Mouse (Mus musculus) midbrain, embryonic 16.5 days (tissue): ENCODE results near the gene Tcn2. TPM values are rescaled to one million over a fixed set of nuclear protein-coding genes. Genes with fewer than 3 reads are reported as not detected.
"Not testable (repeated sequence)": the region's sequence is repeated elsewhere in the genome, so short reads cannot be mapped to it uniquely, and the experiment has no call there.

Experiments used
- ATAC-seq: fragments of 200-750 bp; cut with Nextera tagmentation; 2 replicates; pipeline ENCODE4 v1.8.0; 2017; ENCODE audit warnings: moderate TSS enrichment
- H3K27ac ChIP-seq: fragments of 300-500 bp; sonication (generic); 2 replicates; pipeline ENCODE4 v1.5.1; 2014; ENCODE audit warnings: mild to moderate bottlenecking, low read length, mixed read lengths
- H3K27me3 ChIP-seq: fragments of 300-500 bp; sonication (generic); 2 replicates; pipeline ENCODE4 v1.6.1; 2014; ENCODE audit warnings: low read depth, low read length, mixed read lengths; ENCODE audit not compliant: control insufficient read depth, insufficient read depth
- H3K36me3 ChIP-seq: fragments of 300-500 bp; sonication (generic); 2 replicates; pipeline ENCODE4 v1.6.1; 2014; ENCODE audit warnings: mild to moderate bottlenecking, low read length, moderate library complexity, mixed read lengths; ENCODE audit not compliant: control insufficient read depth, insufficient read depth
- H3K4me1 ChIP-seq: fragments of 300-500 bp; sonication (generic); 2 replicates; pipeline ENCODE4 v1.6.1; 2014; ENCODE audit warnings: mild to moderate bottlenecking, low read length, mixed read lengths; ENCODE audit not compliant: control insufficient read depth, insufficient read depth
- H3K4me2 ChIP-seq: fragments of 300-500 bp; sonication (generic); 2 replicates; pipeline ENCODE4 v1.6.1; 2014; ENCODE audit warnings: mild to moderate bottlenecking, low read length, mixed read lengths
- H3K4me3 ChIP-seq: fragments of 300-500 bp; sonication (generic); 2 replicates; pipeline ENCODE4 v1.5.1; 2014; ENCODE audit warnings: low read depth, mild to moderate bottlenecking, low read length, moderate library complexity, mixed read lengths
- H3K9ac ChIP-seq: fragments of 300-500 bp; sonication (generic); 2 replicates; pipeline ENCODE4 v1.6.1; 2014; ENCODE audit warnings: low read depth, low read length, mixed read lengths
- H3K9me3 ChIP-seq: fragments of 300-500 bp; sonication (generic); replicated peaks from 2 replicates; pipeline ENCODE4 v1.6.1; 2014; ENCODE audit warnings: mild to moderate bottlenecking, low read length, mixed read lengths; ENCODE audit not compliant: control insufficient read depth, poor library complexity, severe bottlenecking
- WGBS: fragments of 180-500 bp; shearing (Covaris S2); extraction: QIAGEN DNeasy Blood & Tissue Kit; methylation state at CpG from one replicate; pipeline ENCODE4 v1.1.7; 2014; 5-methylcytosine and 5-hydroxymethylcytosine counted together
- polyA plus RNA-seq: library from polyadenylated mRNA; unstranded; fragments of >200 nt; fragmentation: Nextera tagmentation; extraction: Ambion mirVana; gene quantifications from 2 replicates; pipeline ENCODE4 v1.2.1, GENCODE M21; 2015

Tcn2 gene
- polyA plus RNA-seq, 1 experiment from 2014 or later: 19.5 TPM

- Histone ChIP-seq H3K27me3 (no peaks in the 10 kb centered on the region), H3K9me3 (no peaks in the 10 kb centered on the region), H3K4me1 (no peaks in the 10 kb centered on the region), H3K9ac (no peak overlapping the region), H3K27ac (no peak overlapping the region), H3K4me2 (no peak overlapping the region), H3K4me3 (no peak overlapping the region), H3K36me3 (no peaks in the 10 kb centered on the region)
- 92% methylated on average over 7 of the region's 7 CpGs for WGBS
- no peak for ATAC-seq
Measured at GRCm38 (mm10) chr11:3920476-3920875, 11.5 kb downstream of the Tcn2 start.

GRCm38 (mm10) chr11:3918738-3919137 lies 13.2 kb downstream of the Tcn2 start:
- no peak overlapping the region for H3K9ac ChIP-seq
- H3K36me3 ChIP-seq: no peaks in the 10 kb centered on the region
- no peaks in the 10 kb centered on the region for H3K27me3 ChIP-seq
- H3K4me3 ChIP-seq: no peak overlapping the region
- ATAC-seq: no peak
- WGBS: 47% methylated on average over 1 of the region's 1 CpGs
- no peak overlapping the region for H3K27ac ChIP-seq
- H3K4me1 ChIP-seq: peaks cover 2% of the 10 kb centered on the region
- H3K4me2 ChIP-seq: no peak overlapping the region
- no peaks in the 10 kb centered on the region for H3K9me3 ChIP-seq

GRCm38 (mm10) chr11:3914109-3914840 lies 17.7 kb downstream of the Tcn2 start, which contains the start of gene Slc35e4:
TSS of gene Slc35e4 (minus strand) at chr11:3914664.
- WGBS: under 1% methylated on average over 28 of the region's 28 CpGs
- Histone ChIP-seq H3K4me3 (peak within 1 kb of the TSS; percentile 61), H3K4me1 (peaks cover 36% of the 10 kb centered on the region), H3K9ac (peak within 1 kb of the TSS; percentile 81), H3K36me3 (no peaks in the 10 kb centered on the region), H3K27ac (peak within 1 kb of the TSS; percentile 83), H3K9me3 (no peaks in the 10 kb centered on the region), H3K4me2 (peak within 1 kb of the TSS; percentile 89), H3K27me3 (no peaks in the 10 kb centered on the region)
- peak; percentile 74 for ATAC-seq

GRCm38 (mm10) chr11:3913316-3914108 lies 18.4 kb downstream of the Tcn2 start:
- Histone ChIP-seq H3K27ac (peak overlapping the region; percentile 83), H3K36me3 (no peaks in the 10 kb centered on the region), H3K4me3 (peak overlapping the region; percentile 61), H3K9me3 (no peaks in the 10 kb centered on the region), H3K27me3 (no peaks in the 10 kb centered on the region), H3K9ac (peak overlapping the region; percentile 81), H3K4me2 (peak overlapping the region; percentile 89), H3K4me1 (peaks cover 43% of the 10 kb centered on the region)
- ATAC-seq: peak; percentile 89
- WGBS: under 1% methylated on average over 65 of the region's 65 CpGs

- H3K4me3 ChIP-seq: peak overlapping the region; percentile 61
- no peaks in the 10 kb centered on the region for H3K9me3 ChIP-seq
- H3K27me3 ChIP-seq: no peaks in the 10 kb centered on the region
- peak overlapping the region; percentile 89 for H3K4me2 ChIP-seq
- WGBS: 1% methylated on average over 16 of the region's 16 CpGs
- no peaks in the 10 kb centered on the region for H3K36me3 ChIP-seq
- ATAC-seq: peak; percentile 16
- peak overlapping the region; percentile 83 for H3K27ac ChIP-seq
- H3K4me1 ChIP-seq: peaks cover 47% of the 10 kb centered on the region
- H3K9ac ChIP-seq: peak overlapping the region; percentile 81
Measured at GRCm38 (mm10) chr11:3912875-3913271, 19.1 kb downstream of the Tcn2 start.

GRCm38 (mm10) chr11:3912100-3912874 lies 19.7 kb downstream of the Tcn2 start:
- H3K27ac ChIP-seq: peak overlapping the region; percentile 83
- H3K9me3 ChIP-seq: no peaks in the 10 kb centered on the region
- peaks cover 47% of the 10 kb centered on the region for H3K4me1 ChIP-seq
- peak overlapping the region; percentile 81 for H3K9ac ChIP-seq
- WGBS: 9% methylated on average over 19 of the region's 19 CpGs
- no peaks in the 10 kb centered on the region for H3K27me3 ChIP-seq
- H3K4me2 ChIP-seq: peak overlapping the region; percentile 89
- peaks cover 2% of the 10 kb centered on the region; the same call in 1 of the 2 replicates for H3K36me3 ChIP-seq
- ATAC-seq: no peak; the same call in 1 of the 2 replicates
- H3K4me3 ChIP-seq: peak overlapping the region; percentile 61

GRCm38 (mm10) chr11:3911440-3911839 lies 20.5 kb downstream of the Tcn2 start:
- peaks cover 47% of the 10 kb centered on the region for H3K4me1 ChIP-seq
- H3K27ac ChIP-seq, H3K36me3 ChIP-seq, H3K9me3 ChIP-seq, H3K27me3 ChIP-seq, ATAC-seq: not testable (repeated sequence)
- H3K9ac ChIP-seq: peak overlapping the region; percentile 32
- peak overlapping the region; percentile 89 for H3K4me2 ChIP-seq
- peak overlapping the region; percentile 25 for H3K4me3 ChIP-seq
- 89% methylated on average over 5 of the region's 6 CpGs for WGBS

- Histone ChIP-seq H3K4me2 (peak overlapping the region; percentile 89), H3K27ac (no peak overlapping the region), H3K27me3 (no peaks in the 10 kb centered on the region), H3K9ac (peak overlapping the region; percentile 32), H3K36me3 (peaks cover 5% of the 10 kb centered on the region; the same call in 1 of the 2 replicates), H3K4me1 (peaks cover 47% of the 10 kb centered on the region), H3K4me3 (peak overlapping the region; percentile 25), H3K9me3 (no peaks in the 10 kb centered on the region)
- ATAC-seq: no peak
- WGBS: 63% methylated on average over 5 of the region's 5 CpGs
Measured at GRCm38 (mm10) chr11:3910513-3911310, 21.2 kb downstream of the Tcn2 start.
